Mouse (Mus musculus) myocyte (in vitro differentiated cells): Measurements from ENCODE around the gene Armc10.

Experiments
- POLR2A ChIP-seq: IDR thresholded peaks from one replicate; pipeline ENCODE4 v1.6.1; 2011; ENCODE audit warnings: low read depth, mild to moderate bottlenecking, control low read depth, moderate library complexity; ENCODE audit not compliant: insufficient read length
- TCF12 ChIP-seq: IDR thresholded peaks from one replicate; pipeline ENCODE4 v1.6.1; 2011; ENCODE audit warnings: mild to moderate bottlenecking, control low read depth; ENCODE audit not compliant: poor library complexity, insufficient read depth, severe bottlenecking
- USF1 ChIP-seq: IDR thresholded peaks from one replicate; pipeline ENCODE4 v1.6.1; 2011; ENCODE audit warnings: low read depth, mild to moderate bottlenecking, control low read depth, moderate library complexity

DNA sequence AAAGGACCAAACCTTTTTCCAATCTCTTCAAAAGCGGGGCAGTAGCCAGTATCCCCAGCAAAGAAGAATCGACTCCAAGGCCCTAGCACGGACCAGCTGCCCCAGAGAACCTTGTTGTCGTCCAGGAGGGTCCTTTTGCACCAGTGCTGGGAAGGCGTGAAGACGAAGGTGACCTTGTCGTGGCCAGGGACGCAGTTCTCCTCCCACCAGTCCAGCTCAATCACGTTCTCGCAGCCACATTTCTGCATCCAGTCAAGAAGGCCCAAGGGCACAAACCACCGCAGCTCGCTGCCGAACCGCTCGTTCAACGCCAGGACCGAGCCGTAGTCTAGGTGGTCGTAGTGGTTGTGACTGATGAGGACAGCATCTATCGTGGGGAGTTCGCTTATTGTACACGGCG, 29.9 kb downstream of the Armc10 start:
- TF ChIP-seq POLR2A (no peak), USF1 (no peak), TCF12 (no peak)
